Mouse (Mus musculus) hindlimb bud, embryonic 11.5 days (tissue): Measurements from ENCODE around the gene Myt1l.

Experiments
- DNase-seq: peaks from one replicate; pipeline ENCODE4 v3.0.0-alpha.2; 2012; ENCODE audit warnings: low read depth, low spot score; ENCODE audit errors: extremely low spot score

Gene Myt1l

DNA sequence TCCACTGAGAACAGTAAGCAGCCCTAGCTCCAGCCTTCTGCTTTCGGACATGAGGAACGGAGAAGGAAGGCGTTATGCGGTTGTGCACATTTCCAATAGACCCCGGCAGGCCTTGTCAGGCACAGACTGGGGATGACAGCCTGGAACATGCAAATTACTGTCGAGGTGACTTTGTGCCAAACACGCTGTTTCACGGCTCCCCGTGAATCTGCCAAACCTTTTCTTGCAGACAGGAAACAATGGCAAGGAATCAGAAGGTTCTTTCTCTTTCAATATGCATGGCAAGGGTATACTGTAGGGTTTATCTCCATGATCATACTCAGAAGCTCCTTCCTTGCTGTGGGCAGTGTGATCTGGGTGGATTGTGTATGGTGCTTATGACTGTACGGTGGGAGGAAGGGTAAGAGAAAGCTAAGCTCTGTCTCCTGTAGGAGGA is 127.0 kb downstream of the Myt1l start:
- no peak for DNase-seq

DNA sequence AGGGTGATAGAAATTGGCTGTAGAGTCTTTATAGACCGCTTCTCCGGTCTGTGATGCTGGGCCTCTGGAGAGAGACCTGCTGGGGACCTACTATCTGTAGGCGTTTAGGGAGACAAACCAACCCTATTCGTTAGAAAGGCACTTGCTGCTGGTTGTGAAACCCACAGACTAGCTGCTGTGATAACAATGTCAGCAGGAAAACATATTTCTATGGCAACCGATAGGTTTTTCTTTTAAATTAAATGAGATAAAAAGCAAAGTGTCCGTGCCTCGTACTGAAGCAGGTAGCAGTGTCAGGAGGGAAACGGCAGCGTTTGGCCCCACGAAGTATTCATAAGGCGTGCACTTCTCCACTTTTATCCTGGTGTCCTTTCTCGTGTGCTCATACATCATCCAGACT is 127.5 kb downstream of the Myt1l start:
- no peak for DNase-seq

- DNase-seq, result no peak
These were observed 128.9 kb downstream of the Myt1l start for GRCm38 (mm10) chr12:29657061-29657460.

GRCm38 (mm10) chr12:29657870-29658269 is 129.7 kb downstream of the Myt1l start:
- DNase-seq, result no peak

DNA sequence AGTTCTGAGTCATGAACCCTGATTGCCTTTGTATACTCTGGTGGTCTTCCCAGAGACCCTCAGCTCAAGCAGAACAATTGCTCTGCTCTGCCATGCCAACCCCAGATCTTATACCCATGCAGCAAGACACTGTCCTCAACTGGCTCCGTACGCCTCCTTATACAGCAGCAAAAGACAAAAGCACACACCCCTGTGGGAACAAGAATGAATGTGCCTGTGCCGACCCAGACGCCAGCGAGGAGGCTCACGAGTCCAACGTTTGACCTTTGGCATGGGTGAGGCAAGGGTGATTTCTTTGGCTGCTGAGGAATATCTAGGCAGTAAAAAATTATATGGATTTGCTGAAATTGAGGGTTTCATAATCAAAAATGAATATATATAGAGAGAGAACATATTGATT is 143.8 kb downstream of the Myt1l start:
- no peak for DNase-seq

- DNase-seq, result peak; percentile 18
These were observed 147.6 kb downstream of the Myt1l start for GRCm38 (mm10) chr12:29675594-29676362.

DNA sequence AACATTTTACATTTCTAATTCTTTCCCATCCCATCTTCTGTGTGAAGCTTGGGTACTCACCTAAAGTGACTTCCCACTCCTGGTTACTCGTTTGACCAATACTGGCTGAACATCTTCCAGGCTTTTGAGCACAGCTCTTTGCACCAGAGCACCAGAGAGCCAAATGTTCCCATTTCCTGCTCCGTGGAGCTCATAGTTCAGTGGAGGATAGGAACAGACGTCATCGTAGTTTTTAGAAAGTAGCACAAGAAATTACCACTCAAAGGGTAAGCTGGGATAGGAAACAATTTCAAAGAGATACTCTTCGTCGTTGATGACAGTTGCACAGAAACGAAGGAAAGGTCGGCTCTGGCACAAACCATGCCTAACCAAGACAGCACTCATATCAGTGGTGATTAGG is 154.2 kb downstream of the Myt1l start:
- no peak for DNase-seq

- DNase-seq, result no peak
These were observed 154.8 kb downstream of the Myt1l start for GRCm38 (mm10) chr12:29682946-29683345.

- DNase-seq, result no peak
These were observed 158.1 kb downstream of the Myt1l start for GRCm38 (mm10) chr12:29686241-29686640.

DNA sequence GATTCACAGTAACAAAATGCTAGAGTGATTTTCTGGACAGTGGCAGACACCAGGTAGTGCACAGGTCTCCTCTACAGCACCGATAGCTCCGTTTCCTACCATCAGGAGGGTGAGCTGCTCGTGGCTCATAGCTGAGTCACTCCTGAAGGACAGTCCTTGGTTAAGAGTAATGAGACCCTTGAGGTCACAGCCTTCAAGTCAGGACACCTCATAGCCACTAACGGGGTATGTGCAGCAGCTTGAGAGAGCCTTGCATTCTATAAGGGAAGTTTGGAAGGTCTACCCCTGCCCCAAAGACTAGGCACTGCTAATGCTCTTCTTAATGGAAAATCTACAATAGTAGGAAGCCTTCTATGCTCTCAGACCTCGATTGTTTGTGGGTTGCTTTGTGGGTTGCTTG is 163.4 kb downstream of the Myt1l start:
- no peak for DNase-seq

DNA sequence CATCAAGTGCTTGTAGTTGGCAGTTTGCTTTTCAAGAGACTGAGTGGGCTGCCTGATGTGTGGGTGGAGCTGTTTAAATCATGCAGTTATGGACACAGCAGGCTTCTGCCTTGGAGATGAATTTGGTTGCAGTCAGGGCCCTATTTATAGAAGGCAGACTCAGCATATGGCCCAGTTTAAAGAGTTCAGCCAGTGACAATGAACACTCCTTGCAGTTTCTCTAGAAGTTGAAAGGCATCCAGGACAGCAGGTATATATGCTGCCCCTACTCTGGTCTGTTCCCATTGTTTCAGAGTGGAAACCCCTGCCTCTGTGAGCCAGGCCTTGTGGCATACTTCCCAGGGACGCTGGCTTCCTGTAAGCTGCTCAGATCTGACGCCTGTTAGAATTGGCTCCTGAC is 167.0 kb downstream of the Myt1l start:
- DNase-seq, result no peak

GRCm38 (mm10) chr12:29697526-29698500 is 169.6 kb downstream of the Myt1l start:
- no peak for DNase-seq

DNA sequence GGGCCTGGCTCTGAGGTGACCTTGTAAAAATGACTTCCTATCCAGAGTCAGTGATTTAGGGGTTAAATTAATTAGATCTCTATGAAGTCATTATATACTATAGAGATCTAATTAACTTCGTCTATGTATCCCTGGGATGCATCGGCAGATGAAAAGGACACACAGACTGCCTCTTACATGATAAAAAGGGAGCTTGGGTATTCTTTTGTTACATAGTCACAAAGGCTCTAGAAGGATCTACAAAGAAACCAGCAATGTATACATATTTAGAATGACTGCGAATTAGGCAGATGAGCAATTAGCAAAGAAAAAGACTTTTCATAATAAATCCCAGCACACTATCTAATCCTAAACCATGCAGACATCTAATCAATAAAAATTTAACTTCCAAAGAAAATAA is 170.4 kb downstream of the Myt1l start:
- DNase-seq, result no peak

GRCm38 (mm10) chr12:29698976-29699375 is 170.8 kb downstream of the Myt1l start:
- no peak for DNase-seq

GRCm38 (mm10) chr12:29699386-29699785 is 171.2 kb downstream of the Myt1l start:
- DNase-seq, result no peak

- DNase-seq, result no peak
These were observed 171.8 kb downstream of the Myt1l start for GRCm38 (mm10) chr12:29700026-29700425.

- DNase-seq, result no peak
These were observed 172.9 kb downstream of the Myt1l start for GRCm38 (mm10) chr12:29701076-29701475.

DNA sequence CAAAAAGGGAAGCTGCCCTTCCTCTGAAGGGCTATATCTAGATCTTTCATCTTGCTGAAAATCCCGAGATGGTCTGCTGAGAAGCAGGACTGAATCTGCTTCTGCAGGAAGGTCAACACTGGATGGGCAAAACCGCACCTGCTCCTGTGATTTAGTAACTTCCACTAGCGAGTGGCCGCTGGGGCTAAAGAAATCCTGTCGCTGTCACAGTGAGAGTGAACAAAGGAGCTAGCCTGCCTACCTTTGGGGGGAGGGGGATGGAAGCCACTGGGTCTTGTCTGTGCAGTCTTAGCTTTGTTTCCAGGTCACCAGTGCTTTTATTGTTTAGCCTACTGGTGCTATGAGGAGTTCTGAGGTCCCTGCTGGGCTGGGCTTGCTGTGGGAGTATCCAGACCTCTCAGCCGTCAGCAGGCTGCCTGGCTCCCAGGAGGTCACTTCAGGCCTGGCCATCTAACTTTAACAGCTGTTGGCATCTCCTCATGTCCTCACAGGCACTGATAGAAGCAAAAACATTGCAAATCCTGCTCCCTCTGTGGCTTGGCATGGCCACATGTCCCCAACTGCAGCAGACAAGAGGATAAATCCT is 173.6 kb downstream of the Myt1l start:
- DNase-seq, result no peak

- no peak for DNase-seq
These were observed 174.4 kb downstream of the Myt1l start for GRCm38 (mm10) chr12:29702626-29703025.

GRCm38 (mm10) chr12:29703541-29703940 is 175.4 kb downstream of the Myt1l start:
- DNase-seq, result no peak

GRCm38 (mm10) chr12:29707094-29707493 is 178.9 kb downstream of the Myt1l start:
- no peak for DNase-seq

DNA sequence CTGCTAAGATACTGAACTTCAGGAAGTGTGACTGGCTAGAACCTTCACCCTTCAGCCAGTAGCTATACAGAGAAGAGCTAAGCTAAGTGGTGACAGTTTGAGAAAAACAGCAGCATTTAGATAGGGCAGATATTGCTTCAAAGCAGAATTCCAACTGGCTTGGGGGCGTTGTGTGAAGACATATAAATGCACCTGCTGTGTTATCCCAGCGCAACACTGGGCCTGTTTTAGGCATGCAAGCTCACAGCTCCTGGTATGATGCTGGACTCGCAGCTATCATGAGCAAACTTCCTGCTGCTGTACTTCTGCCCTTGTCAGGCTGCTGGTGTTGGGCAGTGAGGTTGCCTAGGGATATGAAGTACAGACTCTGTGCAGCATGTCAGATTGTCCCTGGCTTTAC is 180.0 kb downstream of the Myt1l start:
- no peak for DNase-seq
